Mouse (Mus musculus) liver, postnatal 0 days (tissue): ENCODE results near the gene Frmd6. TPM values are rescaled to one million over a fixed set of nuclear protein-coding genes. Genes with fewer than 3 reads are reported as not detected.

Source experiments
- ATAC-seq: fragments of 200-750 bp; cut with Nextera tagmentation; 2 replicates; pipeline ENCODE4 v1.8.0; 2017; ENCODE audit warnings: mild to moderate bottlenecking, moderate library complexity
- DNase-seq: peaks from one replicate; pipeline ENCODE4 v3.0.0-alpha.2; 2016
- H3K27ac ChIP-seq: fragments of 300-500 bp; sonication (generic); 2 replicates; pipeline ENCODE4 v1.5.1; 2014; ENCODE audit warnings: antibody characterized with exemption, moderate library complexity, mild to moderate bottlenecking, low read depth
- H3K27me3 ChIP-seq: fragments of 300-500 bp; sonication (generic); 2 replicates; pipeline ENCODE4 v1.6.1; 2014; ENCODE audit warnings: low read length, control low read depth, mixed read lengths; ENCODE audit not compliant: insufficient read depth
- H3K36me3 ChIP-seq: fragments of 300-500 bp; sonication (generic); replicated peaks from 2 replicates; pipeline ENCODE4 v1.6.1; 2014; ENCODE audit warnings: mild to moderate bottlenecking, control low read depth, low read length, moderate library complexity, mixed read lengths; ENCODE audit not compliant: insufficient read depth
- H3K4me1 ChIP-seq: fragments of 300-500 bp; sonication (generic); 2 replicates; pipeline ENCODE4 v1.6.1; 2014; ENCODE audit warnings: antibody characterized with exemption, mild to moderate bottlenecking, control low read depth; ENCODE audit not compliant: insufficient read depth
- H3K4me2 ChIP-seq: fragments of 300-500 bp; sonication (generic); 2 replicates; pipeline ENCODE4 v1.6.1; 2014; ENCODE audit warnings: low read depth, mild to moderate bottlenecking, low read length, moderate library complexity, mixed read lengths
- H3K4me3 ChIP-seq: fragments of 300-500 bp; sonication (generic); 2 replicates; pipeline ENCODE4 v1.5.1; 2014; ENCODE audit warnings: low read depth, low read length
- H3K9ac ChIP-seq: fragments of 300-500 bp; sonication (generic); replicated peaks from 2 replicates; pipeline ENCODE4 v1.6.1; 2014; ENCODE audit warnings: mild to moderate bottlenecking, moderate library complexity
- H3K9me3 ChIP-seq: fragments of 300-500 bp; sonication (generic); 2 replicates; pipeline ENCODE4 v1.6.1; 2016; ENCODE audit warnings: mild to moderate bottlenecking, control low read depth, low read length, mixed read lengths
- CTCF ChIP-seq: sonication (generic); IDR thresholded peaks from 2 replicates; pipeline ENCODE4 v1.5.1; 2016; ENCODE audit warnings: antibody characterized with exemption, low read depth
- EP300 ChIP-seq: IDR thresholded peaks from 2 replicates; pipeline ENCODE4 v1.6.1; 2016; ENCODE audit warnings: antibody characterized with exemption, low read depth, mild to moderate bottlenecking
- WGBS: fragments of 180-500 bp; shearing (Covaris S2); extraction: QIAGEN DNeasy Blood & Tissue Kit; methylation state at CpG from one replicate; pipeline ENCODE4 v1.1.7; 2014; ENCODE audit not compliant: insufficient replicate concordance; 5-methylcytosine and 5-hydroxymethylcytosine counted together
- polyA plus RNA-seq: library from polyadenylated mRNA; unstranded; fragments of >200 nt; fragmentation: Nextera tagmentation; extraction: Ambion mirVana; gene quantifications from 2 replicates; pipeline ENCODE4 v1.2.1, GENCODE M21; 2015

Gene Frmd6
- polyA plus RNA-seq, 1 experiment from 2014 or later = 2.0 TPM

DNA sequence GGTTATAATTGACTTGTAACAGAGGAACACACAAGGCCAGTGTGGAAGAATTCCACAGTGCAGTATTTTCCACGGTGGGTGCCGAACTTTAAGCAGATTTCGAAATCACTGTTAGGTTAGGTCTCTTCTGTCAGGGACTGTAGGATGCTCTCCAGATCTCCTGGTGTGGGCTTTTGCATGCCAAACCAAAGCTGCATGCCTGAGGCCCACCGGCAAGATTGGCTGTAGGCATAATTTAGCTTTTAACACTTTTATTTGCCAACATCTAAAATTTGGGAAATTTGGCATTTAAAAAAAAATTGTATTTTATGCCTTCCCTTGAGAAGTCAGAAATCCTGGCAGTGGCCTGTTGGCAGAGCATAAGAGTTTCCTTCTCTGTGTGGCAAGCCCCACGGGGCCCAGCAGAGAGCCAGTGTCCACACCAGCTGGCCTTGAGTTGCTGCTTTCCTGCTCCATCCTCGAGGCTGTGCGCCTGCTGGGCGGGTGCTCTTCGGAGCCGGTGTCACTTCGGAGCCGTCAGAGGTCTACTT, 12.5 kb downstream of the Frmd6 start:
- H3K4me1 ChIP-seq = no peaks in the 10 kb centered on the region
- TF ChIP-seq CTCF = no peak
- TF ChIP-seq EP300 = no peak
- H3K9ac ChIP-seq = no peak overlapping the region
- no peaks in the 10 kb centered on the region for H3K27me3 ChIP-seq
- no peak overlapping the region for H3K4me2 ChIP-seq
- H3K4me3 ChIP-seq = no peak overlapping the region
- ATAC-seq (no peak), DNase-seq (no peak)
- no peaks in the 10 kb centered on the region for H3K9me3 ChIP-seq
- H3K27ac ChIP-seq = no peak overlapping the region
- H3K36me3 ChIP-seq = no peaks in the 10 kb centered on the region
- WGBS = 71% methylated on average over 12 of the region's 12 CpGs

DNA sequence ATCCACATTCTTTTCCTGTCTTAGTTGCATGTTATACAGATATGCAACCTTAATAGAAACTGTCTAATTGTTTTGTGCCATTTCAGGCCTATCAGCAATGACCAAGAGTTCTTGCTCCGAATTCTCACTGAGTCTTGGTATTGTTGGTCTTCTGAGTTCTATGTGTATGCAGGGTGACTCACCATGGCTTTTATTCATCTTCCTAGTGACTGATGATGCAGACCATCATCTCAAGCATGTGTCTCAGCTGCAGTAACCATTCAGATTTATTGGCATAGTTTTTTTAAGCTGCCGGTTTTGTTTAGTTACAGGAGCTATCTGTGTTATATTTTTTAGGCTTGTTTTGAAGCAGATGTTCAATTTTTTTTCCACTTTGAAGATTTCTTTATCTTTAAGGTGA, 20.1 kb downstream of the Frmd6 start:
- H3K4me2 ChIP-seq = no peak overlapping the region
- no peaks in the 10 kb centered on the region for H3K9me3 ChIP-seq
- H3K27me3 ChIP-seq = no peaks in the 10 kb centered on the region
- no peaks in the 10 kb centered on the region for H3K36me3 ChIP-seq
- ATAC-seq (no peak), DNase-seq (no peak)
- no peak overlapping the region for H3K4me3 ChIP-seq
- no peak overlapping the region for H3K27ac ChIP-seq
- 83% methylated on average over 2 of the region's 2 CpGs for WGBS
- H3K4me1 ChIP-seq = 0 out of 2 replicates have a peak, but pooled peaks cover under 1% of the 10 kb centered on the region
- TF ChIP-seq CTCF (no peak), EP300 (no peak)
- H3K9ac ChIP-seq = no peak overlapping the region

GRCm38 (mm10) chr12:70849024-70849423, 23.7 kb downstream of the Frmd6 start:
- Histone ChIP-seq H3K36me3 (no peaks in the 10 kb centered on the region), H3K27ac (no peak overlapping the region), H3K9ac (no peak overlapping the region), H3K9me3 (no peaks in the 10 kb centered on the region), H3K4me3 (no peak overlapping the region), H3K4me2 (no peak overlapping the region), H3K27me3 (no peaks in the 10 kb centered on the region), H3K4me1 (peaks cover 2% of the 10 kb centered on the region; the same call in 1 of the 2 replicates)
- 89% methylated on average over 9 of the region's 9 CpGs for WGBS
- ATAC-seq = no peak
- TF ChIP-seq EP300 (no peak), CTCF (no peak)
- no peak for DNase-seq

DNA sequence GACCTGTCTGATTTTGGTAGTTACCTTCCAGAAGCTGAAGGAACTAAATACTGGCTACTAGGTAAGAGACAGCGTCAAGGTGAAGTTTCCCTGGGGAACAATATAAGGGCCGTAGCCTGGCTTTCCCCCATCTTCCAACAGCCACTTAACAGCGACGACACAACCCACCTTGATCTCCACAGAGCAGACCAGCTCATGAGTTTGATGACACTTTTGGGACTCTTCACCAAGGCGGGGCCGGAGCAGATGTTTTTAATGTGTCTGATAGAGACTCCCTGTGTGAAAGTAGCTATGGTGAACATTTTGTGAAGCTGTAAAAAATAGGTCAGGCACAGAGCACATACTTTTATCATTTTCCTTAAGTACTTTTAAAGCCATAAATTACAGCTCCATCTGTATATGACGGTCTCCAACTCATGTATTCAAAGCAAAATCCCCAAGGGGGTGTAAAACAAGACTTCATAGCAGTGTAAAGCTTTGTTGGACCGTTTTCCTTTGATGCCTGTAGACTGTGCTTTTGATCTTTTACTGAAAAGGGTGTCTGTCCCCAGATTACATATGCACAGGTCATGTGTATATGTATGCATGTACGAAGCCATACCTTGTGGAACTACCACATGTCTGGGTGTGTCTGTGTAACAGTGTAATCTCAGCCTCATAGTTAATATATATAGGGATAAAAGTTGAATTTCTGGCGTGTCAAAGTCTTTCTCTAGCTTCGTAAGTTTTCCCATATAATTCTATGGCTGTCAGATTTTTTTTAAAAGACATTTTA, 24.4 kb downstream of the Frmd6 start:
- Histone ChIP-seq H3K9me3 (no peaks in the 10 kb centered on the region), H3K36me3 (no peaks in the 10 kb centered on the region), H3K27ac (no peak overlapping the region), H3K4me2 (no peak overlapping the region), H3K9ac (no peak overlapping the region), H3K4me1 (peaks cover 2% of the 10 kb centered on the region; the same call in 1 of the 2 replicates), H3K4me3 (no peak overlapping the region), H3K27me3 (no peaks in the 10 kb centered on the region)
- ATAC-seq (no peak), DNase-seq (no peak)
- TF ChIP-seq EP300 (no peak), CTCF (no peak)
- 81% methylated on average over 11 of the region's 11 CpGs for WGBS

GRCm38 (mm10) chr12:70851342-70851960, 26.1 kb downstream of the Frmd6 start:
- Histone ChIP-seq H3K4me1 (peaks cover 2% of the 10 kb centered on the region; the same call in 1 of the 2 replicates), H3K4me2 (no peak overlapping the region), H3K9ac (no peak overlapping the region), H3K9me3 (no peaks in the 10 kb centered on the region), H3K36me3 (no peaks in the 10 kb centered on the region), H3K27ac (no peak overlapping the region), H3K27me3 (no peaks in the 10 kb centered on the region), H3K4me3 (no peak overlapping the region)
- ATAC-seq = no peak
- no peak for DNase-seq
- WGBS = 58% methylated on average over 7 of the region's 7 CpGs
- TF ChIP-seq CTCF (no peak), EP300 (no peak)

- TF ChIP-seq EP300 = no peak
- TF ChIP-seq CTCF = no peak
- Histone ChIP-seq H3K27me3 (no peaks in the 10 kb centered on the region), H3K9ac (no peak overlapping the region), H3K27ac (no peak overlapping the region), H3K4me2 (no peak overlapping the region), H3K36me3 (no peaks in the 10 kb centered on the region), H3K4me1 (peaks cover 2% of the 10 kb centered on the region; the same call in 1 of the 2 replicates), H3K4me3 (no peak overlapping the region), H3K9me3 (no peaks in the 10 kb centered on the region)
- WGBS = 41% methylated on average over 6 of the region's 6 CpGs
- DNase-seq (no peak), ATAC-seq (no peak)
Observed at GRCm38 (mm10) chr12:70853026-70853425, 27.7 kb downstream of the Frmd6 start.
